In the genomic region with DNA sequence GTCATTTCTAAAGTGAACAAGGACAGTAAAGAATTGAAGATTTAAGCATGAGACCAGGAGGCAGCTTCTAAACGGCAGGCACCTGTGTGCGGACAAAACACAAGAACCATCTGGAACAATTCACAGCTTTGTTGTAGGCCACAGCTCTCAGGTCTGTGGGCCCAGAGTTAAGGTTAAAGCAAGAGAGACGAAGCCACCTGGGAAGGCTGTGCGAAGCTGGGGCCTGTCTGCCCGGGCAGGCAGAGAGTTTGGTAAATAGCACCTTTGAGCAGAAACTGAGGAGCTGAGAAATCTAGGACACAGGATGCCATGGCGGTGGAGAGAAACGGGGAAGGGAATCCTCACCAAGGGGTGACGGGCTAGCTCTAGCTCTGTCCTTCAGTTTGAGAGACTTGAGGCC, we compare ENCODE assay signal across 8 mouse cellular contexts. TPM values are rescaled to one million over a fixed set of nuclear protein-coding genes. Genes with fewer than 3 reads are reported as not detected.
DNase-seq lines count a peak whose midpoint lies in the region; ATAC-seq and TF ChIP-seq lines count a peak whose summit lies in the region.

No protein-coding gene starts in this region.

- no peak overlapping the region for H3K9ac ChIP-seq in kidney, embryonic 15.5 days
- no peak overlapping the region for H3K9ac ChIP-seq in intestine, embryonic 14.5 days (ENCODE audit: low read length)

- no peak for DNase-seq in kidney, postnatal 36 days
- DNase-seq in forebrain, embryonic 10.5 days (ENCODE audit: extremely low spot score, low spot score), result no peak
- no peak for DNase-seq in intestine, embryonic 14.5 days (ENCODE audit: low spot score)
- no peak for DNase-seq in ovary, postnatal 14 days (ENCODE audit: low spot score)
- DNase-seq in left cerebral cortex, adult 9 months (ENCODE audit: low spot score in 2 of 2), result no peak
- no peak for DNase-seq in spleen, postnatal 4 days (ENCODE audit: low spot score in 2 of 2)

- peak overlapping the region; percentile 81 for H3K4me2 ChIP-seq in kidney, embryonic 15.5 days
- peak overlapping the region; percentile 70 for H3K4me2 ChIP-seq in intestine, embryonic 14.5 days (ENCODE audit: low read length)
- H3K4me2 ChIP-seq in myocyte (ENCODE audit: low read depth), result peak overlapping the region; percentile 96

- H3K4me3 ChIP-seq in kidney, embryonic 15.5 days (replicated peaks), result no peak overlapping the region
- H3K4me3 ChIP-seq in forebrain, embryonic 10.5 days, result peak overlapping the region; percentile 75; the same call in 1 of the 2 replicates
- H3K4me3 ChIP-seq in intestine, embryonic 14.5 days (ENCODE audit: low read depth, low read length), result no peak overlapping the region
- no peak overlapping the region for H3K4me3 ChIP-seq in myocyte

- H3K27ac ChIP-seq in kidney, embryonic 15.5 days, result no peak overlapping the region
- peak overlapping the region; percentile 89; the same call in 1 of the 2 replicates for H3K27ac ChIP-seq in forebrain, embryonic 10.5 days
- no peak overlapping the region for H3K27ac ChIP-seq in intestine, embryonic 14.5 days (ENCODE audit: low read depth)

- peak; percentile 16 for TF ChIP-seq POLR2A in myocyte (IDR thresholded peaks at IDR 0.05; ENCODE audit: insufficient read length, low read depth)

- H3K4me1 ChIP-seq in kidney, embryonic 15.5 days, result peaks cover 83% of the 10 kb centered on the region
- peaks cover 97% of the 10 kb centered on the region for H3K4me1 ChIP-seq in forebrain, embryonic 10.5 days
- H3K4me1 ChIP-seq in intestine, embryonic 14.5 days (replicated peaks; ENCODE audit: control insufficient read depth, insufficient read depth, low read length), result peaks cover 46% of the 10 kb centered on the region

- no peaks in the 10 kb centered on the region for H3K27me3 ChIP-seq in kidney, embryonic 15.5 days
- H3K27me3 ChIP-seq in forebrain, embryonic 10.5 days (ENCODE audit: poor library complexity, severe bottlenecking), result no peaks in the 10 kb centered on the region
- H3K27me3 ChIP-seq in intestine, embryonic 14.5 days (replicated peaks; ENCODE audit: control insufficient read depth, insufficient read depth, low read length), result no peaks in the 10 kb centered on the region
- H3K27me3 ChIP-seq in myocyte (ENCODE audit: control insufficient read depth, insufficient read depth, insufficient read length), result no peaks in the 10 kb centered on the region

- peaks cover 28% of the 10 kb centered on the region for H3K79me2 ChIP-seq in myocyte (ENCODE audit: control insufficient read depth, insufficient read depth)

- no peak for ATAC-seq in kidney, embryonic 15.5 days (replicated peaks; ENCODE audit: low FRiP score)
- no peak for ATAC-seq in intestine, embryonic 14.5 days (replicated peaks; ENCODE audit: low FRiP score, low TSS enrichment, low read depth)

- 90% methylated on average over 8 of the region's 8 CpGs for WGBS in kidney, embryonic 15.5 days
- 93% methylated on average over 8 of the region's 8 CpGs for WGBS in forebrain, embryonic 10.5 days
- WGBS in intestine, embryonic 14.5 days, result 86% methylated on average over 8 of the region's 8 CpGs

- H3K36me3 ChIP-seq in kidney, embryonic 15.5 days, result peaks cover 15% of the 10 kb centered on the region
- peaks cover 33% of the 10 kb centered on the region for H3K36me3 ChIP-seq in forebrain, embryonic 10.5 days (replicated peaks)
- H3K36me3 ChIP-seq in intestine, embryonic 14.5 days (ENCODE audit: control insufficient read depth, insufficient read depth, low read length), result peaks cover 21% of the 10 kb centered on the region; the same call in 1 of the 2 replicates
- peaks cover 13% of the 10 kb centered on the region for H3K36me3 ChIP-seq in myocyte (ENCODE audit: control insufficient read depth, insufficient read depth)

- no peaks in the 10 kb centered on the region for H3K9me3 ChIP-seq in kidney, embryonic 15.5 days (replicated peaks)
- H3K9me3 ChIP-seq in forebrain, embryonic 10.5 days, result no peaks in the 10 kb centered on the region
- no peaks in the 10 kb centered on the region for H3K9me3 ChIP-seq in intestine, embryonic 14.5 days (ENCODE audit: control insufficient read depth, low read length)

- no peak overlapping the region for H3ac ChIP-seq in myocyte (ENCODE audit: control insufficient read depth, insufficient read length)

TF ChIP-seq in myocyte, 11 proteins besides CTCF, POLR2A, EP300 and RAD21:
- TF ChIP-seq SRF (IDR thresholded peaks at IDR 0.05; ENCODE audit: control insufficient read depth, insufficient read length, low read depth) (no peak), MYOG (IDR thresholded peaks at IDR 0.05; ENCODE audit: control insufficient read depth in 1 of 3, insufficient read depth in 1 of 3, insufficient read length in 2 of 3, low read depth in 2 of 3) (no peak), REST (IDR thresholded peaks at IDR 0.05; ENCODE audit: insufficient read depth, insufficient read length) (no peak), TCF12 (IDR thresholded peaks at IDR 0.05; ENCODE audit: insufficient read depth, poor library complexity, severe bottlenecking) (no peak), POLR2AphosphoS2 (IDR thresholded peaks at IDR 0.05; ENCODE audit: insufficient read length, low read depth) (no peak), TCF3 (IDR thresholded peaks at IDR 0.05; ENCODE audit: insufficient read length, low read depth) (no peak), E2F4 (IDR thresholded peaks at IDR 0.05; ENCODE audit: insufficient read depth) (no peak), CEBPB (IDR thresholded peaks at IDR 0.05; ENCODE audit: insufficient read depth, poor library complexity, severe bottlenecking) (no peak), MYOD1 (IDR thresholded peaks at IDR 0.05; ENCODE audit: control insufficient read depth in 1 of 3, insufficient read length in 2 of 3, low read depth in 2 of 3) (no peak), MAX (IDR thresholded peaks at IDR 0.05; ENCODE audit: low read depth) (no peak)

RNA-seq across cellular contexts. Expression of gene Btg2, which starts 3.4 kb away (rescaled TPM):
- polyA plus RNA-seq in kidney, embryonic 15.5 days (2015; fragmentation: Nextera tagmentation; extraction: Ambion mirVana), result 31.1 and 32.2 TPM in 2 replicates
- 64.6 and 68.6 TPM in 2 replicates for polyA plus RNA-seq in forebrain, embryonic 10.5 days (2016; fragmentation: Nextera tagmentation; extraction: Ambion mirVana)
- 32.6 and 34.6 TPM in 2 replicates for polyA plus RNA-seq in intestine, embryonic 14.5 days (2014; fragmentation: Nextera tagmentation; extraction: Ambion mirVana)
- 13.8 TPM for polyA plus RNA-seq in myocyte (2012; fragmentation: generic; extraction: Trizol)

RNA-seq across cellular contexts. Expression of gene Chit1, which starts 35.5 kb away (rescaled TPM):
- 0.30 and 0.31 TPM in 2 replicates for polyA plus RNA-seq in kidney, embryonic 15.5 days (2015; fragmentation: Nextera tagmentation; extraction: Ambion mirVana)
- polyA plus RNA-seq in forebrain, embryonic 10.5 days (2016; fragmentation: Nextera tagmentation; extraction: Ambion mirVana), result not detected in 2 replicates
- polyA plus RNA-seq in intestine, embryonic 14.5 days (2014; fragmentation: Nextera tagmentation; extraction: Ambion mirVana), result not detected in 2 replicates
- polyA plus RNA-seq in myocyte (2012; fragmentation: generic; extraction: Trizol), result 0.08 TPM

RNA-seq across cellular contexts. Expression of gene Fmod, which starts 38.5 kb away (rescaled TPM):
- polyA plus RNA-seq in kidney, embryonic 15.5 days (2015; fragmentation: Nextera tagmentation; extraction: Ambion mirVana), result 11.6 and 12.4 TPM in 2 replicates
- polyA plus RNA-seq in forebrain, embryonic 10.5 days (2016; fragmentation: Nextera tagmentation; extraction: Ambion mirVana), result 1.3 TPM in 2 replicates
- polyA plus RNA-seq in intestine, embryonic 14.5 days (2014; fragmentation: Nextera tagmentation; extraction: Ambion mirVana), result 8.2 and 10.4 TPM in 2 replicates
- 0.23 TPM for polyA plus RNA-seq in myocyte (2012; fragmentation: generic; extraction: Trizol)
